Mouse (Mus musculus): ENCODE data around the gene Slc34a2.

DNA sequence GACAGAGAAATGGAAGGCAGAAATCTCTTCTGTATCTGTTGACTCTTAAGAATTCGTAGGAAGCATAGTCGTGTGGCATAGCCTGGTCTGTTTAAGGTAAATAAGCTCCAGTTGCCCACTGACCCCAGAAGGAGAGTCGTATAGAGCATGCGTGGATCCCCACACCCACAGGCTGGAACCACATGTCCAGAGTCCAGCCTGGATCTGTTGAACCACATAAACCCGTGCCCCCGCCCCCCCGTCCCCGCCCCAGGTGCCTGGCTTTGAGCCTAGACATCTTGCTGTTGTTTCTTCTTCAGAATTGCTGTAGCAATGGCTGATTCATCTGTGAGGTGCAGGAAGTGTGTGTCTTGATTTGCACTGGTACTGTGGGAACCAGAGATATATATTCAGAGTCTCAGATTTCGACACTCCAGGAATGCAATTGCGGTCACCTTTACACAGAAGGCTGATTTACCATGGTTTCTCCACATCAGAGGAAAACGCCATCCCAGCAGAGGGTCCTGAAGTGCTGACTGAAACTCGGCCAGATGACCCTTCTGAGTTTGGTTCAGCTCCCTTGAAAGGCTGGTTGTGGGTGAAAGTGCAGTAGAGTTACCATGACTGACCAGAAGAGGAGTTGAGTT lies 64.1 kb downstream of the Slc34a2 start:
- TF ChIP-seq CTCF (IDR thresholded peaks at IDR 0.05; ENCODE audit: borderline replicate concordance, insufficient read depth, low read length), result no peak
- TF ChIP-seq POLR2A (IDR thresholded peaks at IDR 0.05; ENCODE audit: low read depth, low read length), result no peak

Data from embryonic fibroblast, embryonic 13.5 days (primary cell).